ENCODE assay signal across 17 mouse cellular contexts in the genomic region with DNA sequence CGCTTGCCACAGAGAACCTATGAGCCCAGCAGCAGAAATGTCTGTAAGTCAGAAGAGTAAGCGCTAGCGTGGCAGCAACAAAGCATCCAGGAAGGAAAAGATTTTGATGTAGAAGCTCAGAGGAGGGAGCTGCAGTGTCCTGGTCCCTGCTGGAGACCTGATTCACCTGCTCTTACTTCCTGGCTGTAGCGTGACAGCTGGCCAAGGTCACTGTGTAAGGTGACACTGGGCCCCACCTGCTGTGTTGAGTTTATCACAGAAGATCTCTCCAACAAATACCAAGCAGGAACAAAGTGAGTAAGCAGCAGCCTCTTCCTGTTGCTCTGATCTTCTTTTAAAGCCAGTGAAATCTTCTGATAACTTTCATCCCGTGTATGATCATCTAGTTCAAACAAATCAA.
"Had no signal": no experiment of that assay in that cellular context is flagged by ENCODE, and none has a peak within 500 bp of the region (broad histone marks: within the 10 kb centered on the region; RNA-seq: fewer than 3 reads in every experiment).

No protein-coding gene starts in this region.

- H3K9me3 ChIP-seq: megakaryocyte, embryonic 14.5 days; midbrain, embryonic 13.5 days; midbrain, embryonic 15.5 days; neural tube, embryonic 13.5 days; neural tube, embryonic 15.5 days had no signal

- H3K27ac ChIP-seq: macrophage; midbrain, embryonic 13.5 days; midbrain, embryonic 15.5 days; neural tube, embryonic 13.5 days; neural tube, embryonic 15.5 days had no signal

- H3K36me3 ChIP-seq: midbrain, embryonic 13.5 days; midbrain, embryonic 15.5 days; neural tube, embryonic 13.5 days; neural tube, embryonic 15.5 days had no signal

- H3K9ac ChIP-seq: lung, embryonic 14.5 days; midbrain, embryonic 13.5 days; midbrain, embryonic 15.5 days; neural tube, embryonic 13.5 days; neural tube, embryonic 15.5 days had no signal

- H3K4me3 ChIP-seq: megakaryocyte, embryonic 14.5 days; midbrain, embryonic 13.5 days; midbrain, embryonic 15.5 days; neural tube, embryonic 13.5 days; neural tube, embryonic 15.5 days had no signal

- DNase-seq: lung, adult 18-20 months; lung, embryonic 14.5 days; lung, postnatal 10 days; retina, postnatal 1 day; right cerebral cortex, adult 18-20 months; right cerebral cortex, postnatal 25 days; right cerebral cortex, postnatal 4 days; spleen, adult 18-20 months; thymus, adult 18-20 months; thymus, postnatal 14 days; thymus, postnatal 36 days had no signal

- H3K4me1 ChIP-seq: megakaryocyte, embryonic 14.5 days had no signal

- H3K27me3 ChIP-seq: megakaryocyte, embryonic 14.5 days; midbrain, embryonic 13.5 days; midbrain, embryonic 15.5 days; neural tube, embryonic 13.5 days; neural tube, embryonic 15.5 days had no signal
